Mouse (Mus musculus) liver, adult 2 months (tissue): ENCODE data around the gene Ppp1ca.

ENCODE experiments used
- CTCF ChIP-seq: fragments of 200-500 bp; IDR thresholded peaks from 2 replicates; pipeline ENCODE4 v1.5.1; 2011; ENCODE audit warnings: low read depth, low read length, control low read depth
- POLR2A ChIP-seq: fragments of 200-500 bp; IDR thresholded peaks from 2 replicates; pipeline ENCODE4 v1.6.1; 2011; ENCODE audit warnings: low read length, control low read depth; ENCODE audit not compliant: insufficient read depth; ENCODE audit errors: extremely low read depth

- no peak for TF ChIP-seq CTCF
- no peak for TF ChIP-seq POLR2A
Measured at GRCm38 (mm10) chr19:4143759-4144268, 48.1 kb upstream of the Ppp1ca start, which contains the start of gene Cabp4.
